Comparison of ENCODE assay signal across 24 mouse cellular contexts in genomic region chr2:46503074-46503473, GRCm38 (mm10).
A peak's percentile ranks its signal among the peaks of the same experiment; 100 is the strongest.
DNase-seq lines count a peak whose midpoint lies in the region; ATAC-seq and TF ChIP-seq lines count a peak whose summit lies in the region.
"Had no signal": no experiment of that assay in that cellular context is flagged by ENCODE, and none has a peak within 500 bp of the region (broad histone marks: within the 10 kb centered on the region; RNA-seq: fewer than 3 reads in every experiment).

No protein-coding gene starts in this region.

- no peaks in the 10 kb centered on the region for H3K9me3 ChIP-seq in lung, embryonic 14.5 days (ENCODE audit: low read depth, low read length)
- no peaks in the 10 kb centered on the region for H3K9me3 ChIP-seq in lung, embryonic 16.5 days (ENCODE audit: control insufficient read depth, low read length)
- H3K9me3 ChIP-seq: embryonic facial prominence, embryonic 10.5 days; embryonic facial prominence, embryonic 12.5 days; forebrain, embryonic 13.5 days; forebrain, embryonic 15.5 days; G1E had no signal

- H3K4me3 ChIP-seq in lung, embryonic 14.5 days (ENCODE audit: low read depth, low read length) = no peak overlapping the region
- H3K4me3 ChIP-seq in lung, adult 2 months (replicated peaks; ENCODE audit: extremely low read depth, low read depth, low read length) = no peak overlapping the region
- no peak overlapping the region for H3K4me3 ChIP-seq in lung, embryonic 16.5 days (ENCODE audit: low read length)
- H3K4me3 ChIP-seq: embryonic facial prominence, embryonic 10.5 days; embryonic facial prominence, embryonic 12.5 days; forebrain, embryonic 13.5 days; forebrain, embryonic 15.5 days had no signal

- no peak for TF ChIP-seq CTCF in lung, embryonic 14.5 days (IDR thresholded peaks at IDR 0.05; ENCODE audit: low read depth)
- no peak for TF ChIP-seq CTCF in lung, adult 2 months (IDR thresholded peaks at IDR 0.05; ENCODE audit: insufficient read depth, low read length)

- H3K27ac ChIP-seq in lung, embryonic 14.5 days (ENCODE audit: low read depth) = no peak overlapping the region
- peak overlapping the region; percentile 36; the same call in 1 of the 2 replicates for H3K27ac ChIP-seq in lung, embryonic 16.5 days (ENCODE audit: low read length)
- H3K27ac ChIP-seq: embryonic facial prominence, embryonic 10.5 days; embryonic facial prominence, embryonic 12.5 days; forebrain, embryonic 13.5 days; forebrain, embryonic 15.5 days had no signal

- DNase-seq in lung, embryonic 14.5 days = peak; percentile 73
- no peak for DNase-seq in lung, adult 2 months
- no peak for DNase-seq in lung, adult 18-20 months
- peak; percentile 19 for DNase-seq in lung, postnatal 10 days
- no peak for DNase-seq in lung, postnatal 14 days
- DNase-seq: adrenal gland, adult 8-10 months; adrenal gland, postnatal 14 days; adrenal gland, postnatal 36 days; B cell, adult 2 months; cerebellum, adult 11-12 months; cerebellum, adult 2 months; cerebellum, adult 9-10 months; cerebellum, postnatal 10 days; cerebellum, postnatal 25 days had no signal

- no peak overlapping the region for H3K9ac ChIP-seq in lung, embryonic 14.5 days
- H3K9ac ChIP-seq in lung, embryonic 16.5 days (ENCODE audit: low read length) = no peak overlapping the region
- H3K9ac ChIP-seq: embryonic facial prominence, embryonic 12.5 days; forebrain, embryonic 13.5 days; forebrain, embryonic 15.5 days had no signal

- H3K4me1 ChIP-seq in lung, embryonic 14.5 days (ENCODE audit: insufficient read depth) = no peaks in the 10 kb centered on the region
- H3K4me1 ChIP-seq in lung, adult 2 months (ENCODE audit: control insufficient read depth, insufficient read depth, low read length) = no peaks in the 10 kb centered on the region
- H3K4me1 ChIP-seq in lung, embryonic 16.5 days (replicated peaks; ENCODE audit: control insufficient read depth, insufficient read depth, low read length) = no peaks in the 10 kb centered on the region
- H3K4me1 ChIP-seq: embryonic facial prominence, embryonic 10.5 days; embryonic facial prominence, embryonic 12.5 days; forebrain, embryonic 13.5 days; forebrain, embryonic 15.5 days had no signal

- H3K27me3 ChIP-seq in lung, embryonic 14.5 days (ENCODE audit: insufficient read depth, low read length) = no peaks in the 10 kb centered on the region
- no peaks in the 10 kb centered on the region for H3K27me3 ChIP-seq in lung, embryonic 16.5 days (ENCODE audit: control insufficient read depth, insufficient read depth, low read depth, low read length)
- H3K27me3 ChIP-seq: CH12.LX; embryonic facial prominence, embryonic 12.5 days; forebrain, embryonic 13.5 days; forebrain, embryonic 15.5 days; Patski had no signal

- no peak for TF ChIP-seq POLR2A in lung, adult 2 months (IDR thresholded peaks at IDR 0.05; ENCODE audit: borderline replicate concordance, extremely low read depth, low read depth, low read length)

- no peaks in the 10 kb centered on the region for H3K36me3 ChIP-seq in lung, embryonic 14.5 days (ENCODE audit: insufficient read depth)
- no peaks in the 10 kb centered on the region for H3K36me3 ChIP-seq in lung, embryonic 16.5 days (ENCODE audit: control insufficient read depth, insufficient read depth, low read length)
- H3K36me3 ChIP-seq: embryonic facial prominence, embryonic 10.5 days; embryonic facial prominence, embryonic 12.5 days; forebrain, embryonic 15.5 days; G1E had no signal

- WGBS in lung, embryonic 14.5 days = 44% methylated on average over 2 of the region's 2 CpGs
- 58% methylated on average over 2 of the region's 2 CpGs for WGBS in lung, adult 2 months
- WGBS in lung, embryonic 16.5 days = 49% methylated on average over 2 of the region's 2 CpGs

- H3K4me2 ChIP-seq in lung, embryonic 14.5 days = no peak overlapping the region
- no peak overlapping the region for H3K4me2 ChIP-seq in lung, embryonic 16.5 days (ENCODE audit: low read depth, low read length)
- H3K4me2 ChIP-seq: embryonic facial prominence, embryonic 12.5 days; forebrain, embryonic 13.5 days; forebrain, embryonic 15.5 days had no signal

- peak; percentile 58; the same call in 1 of the 2 replicates for ATAC-seq in lung, embryonic 14.5 days (ENCODE audit: insufficient read depth)
- ATAC-seq in lung, embryonic 16.5 days (ENCODE audit: low read depth) = peak; percentile 51
- ATAC-seq: activated CD4-positive, CD25-positive, alpha-beta regulatory T cell, adult 4 months; CD4-positive, CD25-positive, alpha-beta regulatory T cell, adult 4 months; forebrain, embryonic 13.5 days; forebrain, embryonic 15.5 days; Patski had no signal

Comparison
In these comparisons a context has a peak if more than half of its experiments do, and no peak if none do; other contexts are left out.
1. DNase-seq: peak in lung, embryonic 14.5 days (single experiment) and lung, postnatal 10 days (single experiment); none in lung, adult 2 months (single experiment), lung, adult 18-20 months (0 of 2) and lung, postnatal 14 days (single experiment).